Mouse (Mus musculus): Measurements from ENCODE around the gene Btg1.

Gene Btg1

DNA sequence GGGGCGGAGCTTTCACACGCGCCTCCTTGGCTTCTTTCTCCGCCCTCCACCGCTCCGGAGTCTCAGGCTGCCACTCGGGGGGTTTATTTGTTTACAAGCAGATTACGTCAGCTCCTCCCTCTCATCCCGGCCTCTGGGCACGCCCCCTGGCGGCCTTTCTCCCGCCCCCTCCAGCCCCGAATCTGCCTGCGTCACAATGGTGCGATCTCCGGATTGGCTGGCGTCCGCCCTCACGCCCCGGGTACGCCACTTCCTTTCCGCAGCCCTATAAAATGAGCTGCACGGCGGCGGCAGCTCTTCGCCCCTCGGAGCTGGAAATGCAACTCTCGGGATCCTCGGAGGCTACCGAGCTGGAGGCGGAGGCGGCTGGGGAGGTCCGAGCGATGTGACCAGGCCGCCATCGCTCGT, at the start of gene Btg1:
TSS of gene Btg1 (plus strand) at position 298 of the 408 bp plus-strand sequence.
- peak; percentile 99 for DNase-seq (ENCODE audit: low spot score)

DNA sequence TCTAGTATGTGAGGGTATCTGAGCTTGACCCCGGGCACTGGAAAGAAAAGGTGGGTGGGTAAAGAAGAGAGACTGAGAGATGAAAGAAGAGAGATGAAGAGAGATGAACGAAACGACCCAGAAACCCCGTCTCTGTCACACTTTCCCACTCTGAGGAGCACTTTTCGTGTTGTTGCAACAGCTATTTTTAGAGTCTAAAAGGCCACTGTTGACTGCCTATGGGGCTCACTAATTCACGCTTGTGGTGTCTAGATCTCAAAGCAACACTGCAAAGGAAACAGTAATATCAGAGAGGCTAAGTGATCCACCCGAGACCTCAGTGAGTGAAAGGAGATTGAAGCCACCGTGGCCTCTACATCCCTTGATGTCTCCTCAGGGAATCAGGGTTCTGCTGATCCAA, 47.3 kb upstream of the Btg1 start:
- DNase-seq (ENCODE audit: low spot score), result no peak

DNA sequence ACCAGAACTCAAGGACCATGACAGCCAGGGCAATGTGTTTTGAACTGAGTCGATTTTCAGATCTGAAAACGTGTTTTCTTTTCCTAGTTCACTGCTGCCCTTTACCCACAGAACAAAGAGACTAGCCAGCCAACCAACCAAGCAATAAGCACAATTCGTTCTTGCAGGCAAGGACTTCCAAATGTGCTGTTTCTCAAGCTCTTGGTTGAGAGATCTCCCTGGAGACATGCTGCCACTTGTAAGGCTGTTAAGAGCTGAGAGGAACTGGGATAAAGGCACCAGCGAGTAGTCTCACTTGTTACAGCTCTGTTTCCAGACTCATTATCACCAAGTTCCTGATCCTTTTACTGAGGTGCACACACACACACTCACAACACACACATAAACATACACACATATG, 45.6 kb upstream of the Btg1 start:
- DNase-seq (ENCODE audit: low spot score), result no peak

DNA sequence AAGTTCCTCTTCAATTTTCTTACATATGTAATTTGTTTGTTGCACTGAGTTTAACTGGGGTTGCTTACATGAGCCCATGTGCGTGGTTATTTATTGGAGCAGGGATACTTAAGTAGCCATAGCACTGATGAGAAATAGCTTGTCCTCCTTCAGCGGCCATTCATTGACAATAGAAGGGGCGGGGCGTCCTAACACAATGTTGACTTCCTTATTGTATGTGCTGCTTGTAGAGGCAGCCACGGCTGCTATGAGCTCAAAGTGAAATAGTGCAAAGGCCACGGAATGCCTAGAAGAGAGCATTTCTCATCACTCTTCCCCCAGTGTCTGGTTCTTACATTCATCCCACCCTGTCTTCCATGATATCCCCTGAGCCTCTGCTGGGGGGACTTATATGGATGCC, 42.0 kb upstream of the Btg1 start:
- DNase-seq (ENCODE audit: low spot score), result no peak

DNA sequence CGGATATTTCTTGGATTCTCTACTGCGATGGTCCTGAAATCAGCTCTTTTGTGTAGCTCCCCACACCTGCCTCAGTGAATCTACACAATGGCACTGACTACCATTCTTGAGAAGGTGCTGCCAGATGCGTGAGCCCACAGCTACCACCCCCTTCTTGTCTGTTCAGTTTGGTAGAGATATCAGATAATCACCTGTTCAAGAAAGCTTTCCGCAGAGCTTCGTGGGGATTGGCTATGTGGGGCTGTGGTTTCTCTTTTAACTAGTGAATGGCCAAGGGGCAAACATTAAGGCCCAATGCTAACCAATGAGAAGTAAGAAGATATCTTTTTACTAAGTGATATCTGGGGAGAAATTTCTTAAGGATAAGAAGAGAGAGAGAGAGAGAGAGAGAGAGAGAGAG, 41.5 kb upstream of the Btg1 start:
- no peak for DNase-seq (ENCODE audit: low spot score)

DNA sequence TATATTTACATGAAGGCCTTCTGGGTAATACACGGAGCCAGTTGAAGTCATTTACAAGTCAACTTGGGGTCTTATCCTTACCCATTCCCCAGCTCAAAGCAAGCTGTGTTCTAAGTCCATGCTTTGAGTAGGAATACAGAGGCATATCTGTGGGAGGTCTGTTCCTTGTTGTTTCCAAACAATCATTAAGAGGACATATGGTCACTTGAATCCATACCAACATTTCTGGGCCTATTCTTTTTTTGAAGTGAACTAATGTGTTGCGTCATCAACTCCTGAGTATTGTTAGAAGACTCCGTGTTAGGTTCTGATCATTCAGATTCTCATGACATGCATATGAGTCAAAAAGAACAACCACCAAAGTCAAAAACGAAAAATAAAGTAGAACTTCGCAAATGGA, 37.9 kb upstream of the Btg1 start:
- DNase-seq (ENCODE audit: low spot score), result no peak

DNA sequence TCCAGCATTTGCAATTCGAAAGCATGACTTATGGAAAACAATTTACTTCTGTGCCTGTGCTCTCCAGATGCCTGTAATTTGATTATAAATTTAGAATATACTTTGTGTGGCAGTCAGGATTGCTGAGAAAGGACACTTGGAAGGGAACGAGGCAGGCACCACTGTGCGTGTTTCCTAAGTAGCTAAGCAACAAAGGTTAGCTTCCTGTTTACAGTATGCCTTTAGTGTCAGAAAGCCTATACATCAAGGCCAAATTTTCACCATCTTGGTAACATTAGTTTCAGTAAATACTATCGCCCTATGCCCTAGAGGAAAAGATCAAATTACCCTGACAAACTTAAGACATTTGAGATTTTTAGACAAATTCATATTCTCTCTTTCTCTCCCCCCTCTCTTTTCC, 37.4 kb upstream of the Btg1 start:
- no peak for DNase-seq (ENCODE audit: low spot score)

DNA sequence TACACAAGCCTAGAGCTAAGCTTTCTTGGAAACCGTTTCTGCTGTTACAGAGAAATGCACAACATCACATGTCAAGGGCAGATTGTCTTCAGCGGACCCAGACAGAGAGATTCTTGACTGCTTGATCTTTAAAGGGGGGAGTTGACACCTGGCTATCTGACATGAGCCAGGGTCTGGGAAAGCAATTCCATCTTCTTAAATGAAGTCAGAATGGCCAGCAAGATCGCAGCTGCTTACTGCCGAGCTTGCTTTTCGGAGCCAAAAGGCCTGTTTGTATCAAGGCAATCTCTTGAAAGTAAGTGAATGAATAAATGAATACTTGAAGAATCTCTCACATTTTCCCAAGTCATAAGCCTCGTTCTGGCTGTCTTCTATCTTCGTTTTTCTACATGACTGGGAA, 36.6 kb upstream of the Btg1 start:
- DNase-seq (ENCODE audit: low spot score), result no peak

DNA sequence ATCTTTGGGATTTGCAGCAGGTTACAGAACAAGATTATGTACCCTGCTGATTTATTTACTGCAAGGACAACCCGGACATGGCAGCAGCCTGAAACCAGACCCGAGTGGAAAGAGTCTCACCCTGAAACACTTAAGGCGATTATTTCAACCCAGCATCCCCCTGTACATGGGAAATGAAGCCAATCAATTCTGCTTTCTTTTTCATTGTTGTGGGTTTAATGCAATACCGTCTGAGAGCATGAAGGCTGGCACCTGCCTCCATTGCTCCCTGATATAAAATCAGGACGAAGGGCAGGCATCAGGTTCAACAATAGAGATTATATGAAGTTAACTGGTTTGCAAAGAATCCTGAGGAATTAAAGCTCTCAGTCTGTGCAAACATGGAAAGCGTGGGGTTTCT, 35.6 kb upstream of the Btg1 start:
- DNase-seq (ENCODE audit: low spot score), result no peak

DNA sequence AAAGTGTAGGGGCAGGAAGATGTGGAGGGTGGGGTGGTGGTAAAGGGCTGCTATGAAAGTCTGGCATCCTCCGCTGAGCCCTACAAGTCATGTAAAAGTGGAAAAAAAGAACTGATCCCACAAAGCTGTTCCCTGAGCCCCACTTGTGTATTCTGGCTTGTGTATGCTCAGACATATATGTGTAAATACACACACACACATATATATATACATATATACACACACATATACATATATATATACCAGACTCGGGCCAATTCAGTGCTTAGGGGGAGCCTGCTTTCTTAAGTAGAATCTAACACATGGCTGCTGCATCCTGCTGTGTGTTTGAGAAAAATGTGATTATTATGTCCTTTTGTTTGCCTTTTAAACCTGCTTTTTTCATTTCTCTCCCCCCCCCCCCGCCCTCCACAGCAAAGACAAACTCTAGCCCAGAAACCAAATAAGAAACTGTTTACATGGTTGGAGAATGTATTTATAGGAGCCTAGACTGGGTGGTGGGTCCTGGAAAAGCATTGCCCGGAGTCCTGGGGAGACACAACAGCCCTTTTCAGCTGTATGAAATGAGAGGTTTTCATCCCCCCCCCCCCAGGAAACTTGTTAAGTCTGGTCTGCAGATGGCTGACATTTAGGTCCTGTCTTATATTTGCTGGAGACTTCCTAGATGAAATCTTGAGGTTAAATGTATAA, 30.5 kb upstream of the Btg1 start:
- no peak for DNase-seq (ENCODE audit: low spot score)

DNA sequence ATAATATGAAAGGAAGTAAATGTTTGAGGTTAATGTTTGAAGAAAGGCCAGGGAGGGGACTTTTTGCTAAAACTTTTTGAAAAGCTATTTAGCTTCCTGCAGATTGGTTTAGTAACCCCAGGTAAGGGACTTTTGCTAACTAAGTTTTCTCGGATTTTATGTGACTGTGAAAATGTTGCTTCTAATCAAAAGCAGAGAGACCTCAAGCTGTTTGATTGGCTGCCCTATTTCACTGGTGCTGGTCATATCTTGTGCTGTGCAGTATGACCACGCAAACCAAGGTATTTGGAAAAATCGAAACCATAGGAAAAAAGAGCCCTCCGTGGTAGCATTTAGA, 30.0 kb upstream of the Btg1 start:
- DNase-seq (ENCODE audit: low spot score), result no peak

DNA sequence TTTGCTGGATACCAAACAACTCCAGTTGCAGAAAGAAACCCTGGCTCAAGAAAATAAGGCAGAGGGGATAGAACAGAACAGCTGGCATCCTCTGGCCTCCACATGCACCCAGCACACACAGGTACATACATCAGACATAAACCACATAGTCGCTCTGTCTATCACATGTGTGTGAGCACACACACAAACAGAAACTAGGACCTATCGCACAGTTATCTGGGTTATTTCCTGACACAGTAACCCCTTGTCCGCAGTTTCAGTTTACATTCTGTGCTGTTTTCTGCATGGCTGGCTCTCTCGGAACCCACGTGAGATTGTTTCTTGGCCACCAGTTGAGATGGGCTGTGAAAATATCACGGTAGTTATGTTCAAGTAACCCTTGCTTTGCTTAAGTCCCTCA, 28.6 kb upstream of the Btg1 start:
- DNase-seq (ENCODE audit: low spot score), result no peak

DNA sequence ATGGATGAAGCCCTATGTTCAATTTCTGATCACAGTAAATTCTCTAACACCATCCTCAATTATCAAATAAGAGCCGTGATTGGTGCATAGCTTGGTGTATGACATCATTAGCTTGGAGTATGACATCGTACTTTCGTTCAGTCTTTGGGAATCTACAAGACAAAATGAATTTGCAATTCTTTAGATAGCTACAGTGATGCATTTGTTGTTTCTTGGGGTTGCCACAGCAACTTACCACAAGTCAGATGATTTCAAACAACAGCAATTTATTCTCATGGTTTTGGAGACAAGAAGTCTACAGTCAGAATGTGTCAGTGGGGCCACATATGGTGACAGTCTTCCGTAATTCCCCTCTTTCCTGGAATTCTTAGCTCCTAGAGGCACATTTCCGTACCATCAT, 27.0 kb upstream of the Btg1 start:
- DNase-seq (ENCODE audit: low spot score), result no peak

DNA sequence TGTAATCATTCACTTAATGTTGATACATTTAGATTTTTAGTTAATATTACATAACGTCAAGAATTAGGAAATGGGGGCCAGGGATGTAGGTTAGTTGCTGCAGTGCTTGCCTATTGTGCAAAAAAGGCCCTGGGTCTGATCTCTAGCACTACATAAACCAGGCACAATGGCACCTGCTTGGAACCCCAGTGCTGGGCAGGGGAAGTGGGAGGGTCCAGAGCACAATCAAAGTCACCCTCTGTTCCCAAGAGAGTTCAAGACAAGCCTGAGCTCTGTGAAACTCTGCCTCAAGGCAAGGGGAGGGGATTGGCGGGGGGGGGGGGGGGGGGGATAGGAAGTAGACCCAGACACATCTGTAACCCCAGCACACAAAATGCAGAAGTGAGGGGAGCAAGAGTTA, 24.7 kb upstream of the Btg1 start:
- no peak for DNase-seq (ENCODE audit: low spot score)

DNA sequence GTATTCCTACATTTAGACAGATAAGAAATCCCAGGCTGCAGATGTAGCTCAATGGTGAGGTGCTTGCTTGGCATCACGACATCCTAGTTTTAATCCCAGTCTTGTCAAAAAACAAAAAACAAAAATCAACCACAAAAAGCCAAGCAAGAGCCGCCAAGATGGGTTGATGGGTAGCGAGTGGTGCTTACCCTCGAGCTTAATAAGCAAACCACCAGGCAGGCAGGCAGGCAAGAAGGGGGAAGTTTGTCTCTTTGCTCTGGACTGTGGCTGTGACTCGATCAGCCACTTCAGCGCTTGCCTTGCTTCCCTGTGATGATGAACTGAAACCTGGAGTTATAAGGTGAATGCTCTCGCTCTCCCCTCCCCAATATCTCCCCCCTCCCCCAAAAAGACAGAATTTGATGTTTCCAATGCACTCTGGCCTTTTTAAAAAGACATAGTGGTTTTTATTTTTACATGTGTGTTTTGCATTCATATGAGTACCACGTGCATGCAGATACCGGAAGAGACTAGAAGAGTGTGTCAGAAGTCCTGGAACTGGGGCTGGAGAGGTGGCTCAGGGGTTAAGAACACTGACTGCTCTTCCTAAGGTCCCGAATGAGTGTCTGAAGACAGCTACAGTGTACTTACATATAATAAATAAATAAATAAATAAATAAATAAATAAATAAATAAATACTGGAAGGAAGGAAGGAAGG, 21.2 kb upstream of the Btg1 start:
- DNase-seq (ENCODE audit: low spot score), result no peak

DNA sequence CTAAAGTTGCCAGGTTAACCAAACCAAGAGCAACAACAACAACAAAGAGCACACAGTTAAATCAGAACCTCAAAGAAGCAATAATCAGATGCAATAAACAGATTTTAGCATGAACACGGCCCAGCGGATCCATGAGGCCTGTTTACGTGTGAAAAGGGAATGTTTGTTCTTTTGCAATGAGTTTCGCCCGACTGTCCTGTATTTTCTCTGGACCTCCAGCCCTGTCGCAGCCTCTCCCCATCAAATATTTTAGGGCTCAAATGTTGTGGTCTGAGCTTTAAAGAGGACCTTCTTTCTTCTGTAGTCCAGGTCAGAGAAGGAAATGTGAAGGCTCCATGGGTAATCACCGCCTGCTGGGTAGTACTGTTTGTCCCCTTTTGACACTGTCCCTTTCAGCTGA, 20.4 kb upstream of the Btg1 start:
- no peak for DNase-seq (ENCODE audit: low spot score)

DNA sequence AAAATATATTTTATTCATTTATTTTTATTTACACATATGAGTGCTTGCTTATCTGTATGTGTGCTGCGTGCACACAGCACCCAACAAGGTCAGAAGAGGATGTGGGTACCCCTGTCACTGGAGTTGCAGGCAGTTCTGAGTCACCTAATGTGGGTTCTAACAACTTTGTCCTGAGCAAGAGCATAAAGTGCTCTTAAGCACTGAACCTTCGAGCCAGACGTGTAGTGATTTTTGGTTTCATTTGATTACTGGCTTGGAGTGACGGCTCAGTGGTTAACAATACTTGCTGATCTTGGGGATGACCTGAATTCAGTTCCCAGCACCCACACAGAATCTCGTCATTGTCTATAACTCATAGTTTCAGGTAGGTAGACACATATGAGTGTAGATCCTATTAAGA, 17.2 kb upstream of the Btg1 start:
- DNase-seq (ENCODE audit: low spot score), result no peak

DNA sequence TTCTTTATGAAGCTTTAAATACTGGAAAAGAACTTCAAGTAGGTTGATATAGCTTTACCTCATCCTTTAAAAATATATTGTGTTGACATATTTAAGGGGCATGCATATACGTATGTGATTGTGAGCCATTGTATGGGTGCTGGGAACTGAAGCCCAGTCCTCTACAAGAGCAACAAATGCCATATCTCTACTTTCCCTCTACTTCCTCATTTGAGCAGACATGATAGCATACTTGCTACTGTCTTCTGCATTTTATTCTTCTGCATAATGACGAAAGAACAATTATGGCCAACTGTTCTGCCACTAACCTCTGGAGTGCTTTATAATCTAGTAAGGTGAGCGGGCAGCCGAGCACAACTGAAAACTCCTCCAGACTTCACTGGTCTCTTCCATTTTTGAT, 15.1 kb upstream of the Btg1 start:
- no peak for DNase-seq (ENCODE audit: low spot score)

DNA sequence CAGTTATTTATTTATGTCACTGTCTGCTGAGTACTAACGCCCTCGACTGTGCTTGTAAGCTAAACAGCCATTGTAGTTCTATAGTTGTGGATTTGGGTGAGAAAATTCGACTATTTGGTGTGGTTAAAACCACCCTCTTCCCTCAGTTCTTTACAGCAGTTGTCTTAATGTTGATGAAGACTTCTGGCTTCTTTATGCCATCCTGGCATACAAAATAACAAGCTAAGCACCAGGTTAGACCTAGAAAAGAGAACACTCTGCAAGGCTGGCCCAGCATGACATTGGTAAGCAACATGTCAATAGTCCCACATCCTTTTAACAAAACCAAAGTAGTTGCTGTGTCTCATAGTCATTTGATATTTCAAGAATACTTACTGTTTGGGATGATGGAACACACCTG, 14.5 kb upstream of the Btg1 start:
- DNase-seq (ENCODE audit: low spot score), result no peak

DNA sequence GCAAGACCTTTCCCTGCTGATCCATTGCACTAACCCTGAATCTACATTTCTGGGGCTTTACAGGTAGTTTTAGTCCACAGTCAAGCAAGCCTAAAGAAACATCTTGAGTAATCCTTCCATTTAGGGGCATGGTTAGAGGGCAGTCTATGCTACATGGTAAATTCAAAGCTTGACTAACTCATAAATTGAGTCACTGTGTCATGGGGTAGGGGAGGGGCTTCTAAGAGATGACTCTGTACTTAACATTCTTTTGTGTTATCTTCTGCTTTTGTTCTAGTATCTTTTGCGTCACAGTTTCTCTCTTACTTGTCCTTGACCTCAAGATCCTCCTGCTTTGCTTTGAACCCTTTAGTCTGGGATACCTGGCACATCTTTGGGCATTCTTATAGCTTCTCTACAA, 11.6 kb upstream of the Btg1 start:
- DNase-seq (ENCODE audit: low spot score), result no peak

DNA sequence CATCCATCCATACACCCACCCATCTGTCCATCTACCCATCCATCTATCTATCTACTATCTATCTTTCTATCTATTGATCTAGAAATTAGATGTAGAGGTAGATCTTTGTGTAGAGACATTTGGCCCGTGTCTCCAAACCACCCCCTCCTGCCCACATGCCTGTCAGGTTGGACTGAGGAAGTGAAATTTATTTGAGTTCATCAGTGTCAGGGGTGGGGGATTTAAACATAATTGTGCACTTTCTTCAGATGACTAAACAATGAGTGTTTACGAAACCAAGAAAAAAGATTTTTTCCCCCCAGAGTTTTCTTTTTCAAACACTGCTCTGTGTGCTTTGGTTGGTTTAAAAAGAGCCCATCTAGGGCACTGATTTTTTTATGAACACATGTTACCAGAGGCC, 10.9 kb upstream of the Btg1 start:
- DNase-seq (ENCODE audit: low spot score), result no peak

DNA sequence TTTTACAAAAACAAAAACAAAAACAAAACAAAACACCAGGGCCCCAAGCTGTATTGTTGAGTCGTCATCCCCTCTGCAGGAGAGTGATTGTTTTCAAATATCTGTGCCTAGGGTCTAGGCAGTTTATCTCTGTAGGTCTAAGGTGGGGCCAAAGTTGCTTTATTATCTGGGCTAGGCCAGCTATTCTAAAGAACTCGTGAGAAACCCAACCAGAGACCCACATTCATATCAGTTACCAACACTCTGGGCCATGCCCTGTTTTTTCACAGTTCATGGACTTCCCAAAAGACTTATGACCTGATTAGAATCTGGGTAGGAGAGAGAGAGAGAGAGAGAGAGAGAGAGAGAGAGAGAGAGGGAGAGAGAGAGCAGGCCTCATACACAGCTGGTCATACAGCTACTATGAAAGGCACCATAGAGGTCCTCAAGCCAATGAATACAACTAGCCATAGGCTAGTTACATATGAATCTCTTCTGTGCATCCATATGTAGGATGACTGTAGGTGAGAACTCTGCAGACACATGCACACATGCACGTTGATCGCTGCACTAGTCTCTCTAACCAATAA, 9.1 kb upstream of the Btg1 start:
- DNase-seq (ENCODE audit: low spot score), result no peak

DNA sequence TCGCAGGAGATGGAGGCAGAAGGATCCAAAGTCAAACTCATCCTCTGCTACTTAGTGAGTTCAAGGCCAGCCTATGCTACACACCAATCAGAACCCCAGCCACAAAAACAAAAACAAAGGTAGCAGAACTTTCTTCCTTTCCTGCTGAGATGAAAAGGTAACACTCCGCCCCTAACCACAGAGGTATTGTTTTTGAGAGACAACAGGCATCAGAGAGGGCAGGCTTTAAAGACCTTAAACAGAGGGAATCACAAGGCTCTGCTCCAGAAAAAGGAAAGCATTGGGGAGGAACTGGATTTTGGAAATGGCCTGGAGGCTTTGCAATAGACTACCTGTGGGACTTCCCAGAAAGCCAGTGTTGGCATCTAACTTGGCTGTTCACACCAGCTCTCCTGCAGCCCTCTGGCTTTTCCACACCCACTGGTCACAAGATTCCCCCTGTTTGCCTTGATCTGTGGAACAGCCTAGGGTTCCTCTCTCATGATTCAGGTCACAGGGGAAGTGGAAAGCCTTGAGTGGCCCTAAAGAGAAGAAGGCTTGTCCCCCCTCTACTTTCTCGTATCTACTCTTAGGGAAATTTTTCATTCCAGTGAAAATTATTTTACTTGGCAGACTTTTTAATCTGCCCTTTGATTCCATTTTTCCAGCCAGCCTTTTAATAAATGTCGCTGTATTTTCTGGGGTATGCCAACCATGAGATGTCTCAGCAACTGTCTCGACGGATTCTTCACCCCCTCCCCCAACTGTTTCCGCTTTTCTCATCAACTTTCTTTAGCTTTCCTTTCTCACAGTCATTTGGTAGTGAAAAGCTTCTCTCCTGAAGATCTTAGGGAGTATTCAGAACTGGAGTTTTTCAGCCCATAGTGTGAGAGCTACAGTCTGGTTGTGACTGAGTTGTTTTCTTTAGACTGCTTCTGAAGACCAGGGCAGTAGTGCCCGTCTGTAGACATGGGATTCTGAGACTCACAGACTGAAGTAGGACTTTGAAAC, 7.2 kb upstream of the Btg1 start:
- no peak for DNase-seq (ENCODE audit: low spot score)
